Mouse (Mus musculus) G1E-ER4 (cell line): ENCODE data around the gene Clec4a4. TPM values are rescaled to one million over a fixed set of nuclear protein-coding genes. Genes with fewer than 3 reads are reported as not detected.

Experiments
- GATA1 ChIP-seq: IDR thresholded peaks from one replicate; pipeline ENCODE4 v1.8.0; 2012; ENCODE audit warnings: low read length, inconsistent platforms
- polyA plus RNA-seq: library from polyadenylated mRNA; stranded (reverse); fragments of >175 nt; gene quantifications from 2 replicates; pipeline ENCODE4 v1.2.3, GENCODE M21; 2012

The Clec4a4 gene
- not detected in 2 replicates for polyA plus RNA-seq

DNA sequence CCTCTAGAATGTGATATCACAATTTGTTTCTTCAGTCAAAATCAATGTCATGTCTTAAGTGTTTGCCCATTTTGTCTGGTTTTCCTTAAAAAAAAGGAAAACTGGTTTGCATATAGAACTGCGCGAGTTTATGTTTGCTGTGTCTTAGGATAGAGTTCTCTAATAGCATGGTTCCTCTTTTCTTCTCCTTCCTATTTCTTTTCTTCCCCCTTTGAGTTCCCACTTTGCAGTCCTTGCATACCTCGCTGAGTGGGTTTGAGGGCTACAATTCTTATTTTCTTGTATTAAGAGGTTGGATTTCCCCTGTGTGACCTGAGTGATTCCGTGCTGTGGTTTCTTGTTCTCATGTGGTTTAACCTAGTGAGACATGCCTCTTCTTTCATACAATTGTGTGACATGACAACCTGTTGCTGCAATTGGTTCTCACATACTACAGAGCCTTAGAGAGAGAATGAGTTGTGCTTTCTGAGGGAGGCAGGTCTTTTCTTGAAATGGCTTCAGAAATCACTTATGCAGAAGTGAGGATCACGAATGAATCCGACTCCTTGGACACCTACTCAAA is at the start of gene Clec4a4:
Gene Clec4a4, plus strand, starts transcription at position 492 of the 562 bp plus-strand sequence.
- no peak for TF ChIP-seq GATA1

DNA sequence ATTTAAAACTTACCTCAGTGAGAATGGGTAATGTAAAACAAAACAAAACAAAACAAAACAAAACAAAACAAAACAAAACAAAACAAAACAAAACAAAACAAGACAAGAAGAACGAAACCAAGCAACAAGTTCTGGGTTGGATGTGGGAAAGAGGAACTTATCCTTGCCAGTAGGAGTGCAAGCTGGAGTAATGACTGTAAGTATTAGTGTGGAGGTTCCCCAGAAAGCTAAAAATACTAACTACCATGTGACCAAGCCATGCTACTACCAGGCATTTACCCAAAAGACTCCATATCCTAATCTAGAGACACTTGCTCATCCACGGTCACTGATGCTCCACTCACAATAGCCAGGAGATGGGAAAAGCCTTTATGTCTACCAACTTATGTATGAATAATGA is 43.4 kb upstream of the Clec4a4 start:
- TF ChIP-seq GATA1, result no peak

DNA sequence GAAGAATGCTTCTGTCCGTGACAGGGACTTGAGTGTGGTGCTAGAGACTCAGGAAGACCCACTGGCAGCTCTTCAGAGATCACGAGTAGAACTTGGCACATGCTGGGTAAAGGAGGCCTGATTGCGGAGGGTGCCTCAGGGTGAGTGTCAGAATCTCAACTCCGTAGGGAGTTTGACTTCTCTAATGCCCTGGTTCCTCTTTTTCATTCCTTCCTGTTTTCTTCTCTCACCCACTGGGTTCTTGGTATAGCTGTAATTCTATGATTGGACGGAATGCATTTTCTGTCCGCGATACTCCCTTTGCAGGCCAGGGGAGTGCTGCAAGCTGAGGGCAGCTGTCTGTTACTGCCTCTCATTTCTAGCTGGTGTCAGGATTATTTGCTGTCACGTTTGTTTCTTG is 37.8 kb upstream of the Clec4a4 start, which contains the start of gene Clec4a3:
Gene Clec4a3, plus strand, starts transcription at position 115 of the 400 bp plus-strand sequence.
- no peak for TF ChIP-seq GATA1

- TF ChIP-seq GATA1, result no peak
Observed at GRCm38 (mm10) chr6:122964562-122964961, 25.6 kb upstream of the Clec4a4 start.

DNA sequence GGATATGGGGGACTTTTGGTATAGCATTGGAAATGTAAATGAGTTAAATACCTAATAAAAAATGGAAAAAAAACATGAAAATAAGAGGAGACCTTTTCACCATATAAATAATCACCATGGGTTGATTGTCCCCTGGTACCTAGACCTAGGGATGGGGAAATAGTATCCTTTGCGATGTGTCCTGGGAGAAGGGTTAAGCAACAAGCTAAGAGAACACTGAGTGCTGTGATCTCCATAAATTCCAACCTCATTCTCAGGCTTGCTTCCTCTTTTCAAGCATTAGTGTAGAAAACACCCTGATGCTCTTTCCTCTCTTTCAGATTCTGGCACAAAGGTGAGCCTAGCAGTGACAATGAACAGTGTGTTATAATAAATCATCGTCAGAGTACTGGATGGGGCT is 21.1 kb upstream of the Clec4a4 start:
- no peak for TF ChIP-seq GATA1

DNA sequence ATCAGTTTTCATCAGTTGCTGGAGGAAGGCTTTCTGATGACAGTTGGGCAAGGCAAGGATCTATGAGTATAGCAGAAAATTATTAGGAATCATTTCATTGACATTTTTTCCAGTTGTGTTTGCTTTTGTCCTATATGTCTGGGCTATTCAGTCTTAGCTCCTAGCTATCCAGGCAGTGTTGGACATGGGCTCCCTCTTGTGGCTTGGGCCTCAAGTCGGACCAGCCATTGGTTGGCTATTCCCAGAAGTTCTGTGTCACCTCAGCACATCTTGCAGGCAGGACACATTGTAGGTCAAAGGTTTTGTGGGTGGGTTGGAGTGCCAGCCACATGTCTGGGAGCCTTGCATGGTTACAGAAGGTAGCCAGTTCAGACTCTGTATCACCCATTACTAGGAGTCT is 15.4 kb downstream of the Clec4a4 start:
- TF ChIP-seq GATA1, result no peak

GRCm38 (mm10) chr6:123049742-123050372 is 59.7 kb downstream of the Clec4a4 start, which contains the start of gene Clec4b1:
Gene Clec4b1 (plus strand): TSS chr6:123049962.
- TF ChIP-seq GATA1, result no peak

Other genes starting within 250 kb of the Clec4a4 start
- gene Slc2a3, start 188.7 kb upstream of the Clec4a4 start, polyA plus RNA-seq, result 34.8 and 40.7 TPM in 2 replicates
- 14.9 and 18.7 TPM in 2 replicates for gene Foxj2, start 170.5 kb upstream of the Clec4a4 start, polyA plus RNA-seq
- 0.01 TPM in 1 of 2 replicates, not detected in the other for gene C3ar1, start 134.2 kb upstream of the Clec4a4 start, polyA plus RNA-seq
- 15.8 and 20.3 TPM in 2 replicates for gene Necap1, start 115.9 kb upstream of the Clec4a4 start, polyA plus RNA-seq
- not detected in 2 replicates for gene Clec4a1, start 68.5 kb upstream of the Clec4a4 start, polyA plus RNA-seq
- gene Clec4a3, start 37.9 kb upstream of the Clec4a4 start, polyA plus RNA-seq, result not detected in 2 replicates
- not detected in 2 replicates for gene Clec4b1, start 59.6 kb downstream of the Clec4a4 start, polyA plus RNA-seq
- not detected in 2 replicates for gene Clec4a2, start 116.1 kb downstream of the Clec4a4 start, polyA plus RNA-seq
- gene Clec4b2, start 182.5 kb downstream of the Clec4a4 start, polyA plus RNA-seq, result not detected in 2 replicates
- gene Clec4n, start 239.5 kb downstream of the Clec4a4 start, polyA plus RNA-seq, result not detected in 2 replicates